Mouse (Mus musculus) liver, embryonic 16.5 days (tissue): ENCODE results near the gene Nup37. TPM values are rescaled to one million over a fixed set of nuclear protein-coding genes. Genes with fewer than 3 reads are reported as not detected.

Source experiments
- ATAC-seq: fragments of 200-750 bp; cut with Nextera tagmentation; 2 replicates; pipeline ENCODE4 v1.8.0; 2017; ENCODE audit warnings: low read depth, mild to moderate bottlenecking, moderate number of reproducible peaks, moderate library complexity
- H3K27ac ChIP-seq: fragments of 300-500 bp; sonication (generic); 2 replicates; pipeline ENCODE4 v1.5.1; 2014; ENCODE audit warnings: mild to moderate bottlenecking, low read length
- H3K27me3 ChIP-seq: fragments of 300-500 bp; sonication (generic); 2 replicates; pipeline ENCODE4 v1.6.1; 2014; ENCODE audit warnings: low read depth, low read length, mixed read lengths; ENCODE audit not compliant: control insufficient read depth, insufficient read depth
- H3K36me3 ChIP-seq: fragments of 300-500 bp; sonication (generic); 2 replicates; pipeline ENCODE4 v1.6.1; 2014; ENCODE audit warnings: mild to moderate bottlenecking; ENCODE audit not compliant: control insufficient read depth, insufficient read depth
- H3K4me1 ChIP-seq: fragments of 300-500 bp; sonication (generic); 2 replicates; pipeline ENCODE4 v1.6.1; 2014; ENCODE audit warnings: low read depth, low read length, mixed read lengths; ENCODE audit not compliant: control insufficient read depth
- H3K4me2 ChIP-seq: fragments of 300-500 bp; sonication (generic); 2 replicates; pipeline ENCODE4 v1.6.1; 2014; ENCODE audit warnings: low read depth, low read length, mixed read lengths
- H3K4me3 ChIP-seq: fragments of 300-500 bp; sonication (generic); 2 replicates; pipeline ENCODE4 v1.5.1; 2014; ENCODE audit warnings: low read depth, mild to moderate bottlenecking, low read length
- H3K9ac ChIP-seq: fragments of 300-500 bp; sonication (generic); 2 replicates; pipeline ENCODE4 v1.6.1; 2014; ENCODE audit warnings: low read depth, low read length
- H3K9me3 ChIP-seq: fragments of 300-500 bp; sonication (generic); replicated peaks from 2 replicates; pipeline ENCODE4 v1.6.1; 2016; ENCODE audit warnings: low read length; ENCODE audit not compliant: control insufficient read depth
- whole genome bisulfite sequencing: fragments of 180-500 bp; shearing (Covaris S2); extraction: QIAGEN DNeasy Blood & Tissue Kit; methylation state at CpG from one replicate; pipeline ENCODE4 v1.1.7; 2014; ENCODE audit not compliant: insufficient replicate concordance; 5-methylcytosine and 5-hydroxymethylcytosine counted together
- polyA plus RNA-seq: library from polyadenylated mRNA; unstranded; fragments of >200 nt; fragmentation: Nextera tagmentation; extraction: Ambion mirVana; gene quantifications from 2 replicates; pipeline ENCODE4 v1.2.1, GENCODE M21; 2015

Nup37 gene
- polyA plus RNA-seq, 1 experiment from 2014 or later, result 22.9 TPM

DNA sequence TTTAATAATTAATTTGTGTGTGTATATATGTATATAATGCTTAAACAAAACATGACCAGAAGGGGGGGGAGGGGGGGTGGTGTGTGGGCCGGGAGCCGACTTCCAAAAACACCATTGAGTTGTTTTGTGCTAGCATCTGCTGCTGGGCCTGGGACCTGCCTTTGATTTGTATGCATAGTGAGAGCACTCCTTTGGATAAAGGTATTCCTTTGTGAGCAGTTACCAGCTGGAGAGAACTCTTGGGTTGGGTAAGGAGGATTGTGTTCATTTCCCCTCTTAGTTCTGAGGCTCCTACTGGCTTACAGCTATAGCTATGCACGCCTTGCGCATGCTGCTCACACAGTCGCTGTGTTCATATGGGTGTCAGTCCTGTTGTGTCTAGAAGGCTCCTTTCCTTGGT, 15.9 kb downstream of the Nup37 start:
- Histone ChIP-seq H3K4me1 (no peaks in the 10 kb centered on the region), H3K36me3 (peaks cover 7% of the 10 kb centered on the region), H3K9me3 (no peaks in the 10 kb centered on the region), H3K27ac (no peak overlapping the region), H3K4me2 (no peak overlapping the region), H3K4me3 (no peak overlapping the region), H3K27me3 (no peaks in the 10 kb centered on the region), H3K9ac (no peak overlapping the region)
- WGBS, result 79% methylated on average over 5 of the region's 5 CpGs
- ATAC-seq, result no peak

DNA sequence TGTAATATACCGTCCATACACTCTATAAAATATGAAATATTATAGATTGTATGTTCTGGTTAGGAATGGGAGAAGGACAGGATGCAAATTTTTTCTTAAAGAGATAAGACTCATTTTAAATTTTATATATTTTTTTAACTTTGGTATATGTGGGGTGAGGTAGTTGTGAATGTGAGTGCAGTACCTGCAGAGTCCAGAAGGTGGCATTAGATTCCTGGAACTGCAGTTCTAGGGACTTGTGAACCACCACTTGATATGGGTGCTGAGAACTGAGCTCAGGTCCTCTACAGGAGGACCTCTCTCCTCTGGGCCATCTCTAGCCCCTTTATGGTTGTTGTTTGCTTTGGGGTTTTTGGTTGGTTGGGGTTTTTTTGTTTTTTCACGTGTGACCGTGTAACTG, 19.4 kb downstream of the Nup37 start:
- Histone ChIP-seq H3K4me2 (no peak overlapping the region), H3K9ac (no peak overlapping the region), H3K4me3 (no peak overlapping the region), H3K36me3 (peaks cover 2% of the 10 kb centered on the region; the same call in 1 of the 2 replicates), H3K4me1 (no peaks in the 10 kb centered on the region), H3K27ac (no peak overlapping the region), H3K9me3 (no peaks in the 10 kb centered on the region), H3K27me3 (no peaks in the 10 kb centered on the region)
- no peak for ATAC-seq
- 88% methylated on average over 3 of the region's 3 CpGs for WGBS

DNA sequence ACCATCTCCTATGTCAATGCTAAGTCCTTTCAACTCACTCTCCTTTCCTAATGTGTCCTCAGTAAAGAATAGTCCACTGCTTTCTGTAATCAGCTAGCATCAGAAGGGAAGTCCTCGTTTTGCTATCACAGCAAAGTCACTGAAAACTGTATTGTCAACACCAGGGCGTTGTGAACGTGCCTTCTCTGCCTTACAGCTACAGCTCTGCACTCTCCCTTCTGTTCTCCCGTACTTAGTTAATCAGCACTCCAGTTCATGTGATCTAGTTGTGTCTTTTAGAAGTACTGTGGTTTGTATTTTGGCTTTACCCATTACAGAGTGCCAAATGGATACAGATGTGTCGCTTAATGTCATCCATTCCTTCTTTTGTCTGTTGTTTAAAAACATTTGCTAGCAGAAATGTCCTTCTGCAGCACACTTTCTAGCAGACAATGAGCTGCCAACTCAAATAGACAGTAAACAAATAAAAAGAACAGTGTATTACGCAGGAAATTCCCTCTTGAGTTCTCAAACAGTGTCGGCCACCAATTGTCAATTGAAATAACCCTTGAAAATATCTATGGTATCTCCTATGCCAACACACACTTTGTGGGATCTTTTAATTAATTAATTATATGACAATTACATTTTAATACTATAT, 20.8 kb downstream of the Nup37 start:
- peak; percentile 51 for ATAC-seq
- Histone ChIP-seq H3K27me3 (no peaks in the 10 kb centered on the region), H3K9me3 (no peaks in the 10 kb centered on the region), H3K36me3 (no peaks in the 10 kb centered on the region; the same call in 1 of the 2 replicates), H3K4me2 (no peak overlapping the region), H3K4me3 (no peak overlapping the region), H3K4me1 (no peaks in the 10 kb centered on the region), H3K9ac (no peak overlapping the region), H3K27ac (no peak overlapping the region)
- WGBS, result 61% methylated on average over 7 of the region's 7 CpGs

DNA sequence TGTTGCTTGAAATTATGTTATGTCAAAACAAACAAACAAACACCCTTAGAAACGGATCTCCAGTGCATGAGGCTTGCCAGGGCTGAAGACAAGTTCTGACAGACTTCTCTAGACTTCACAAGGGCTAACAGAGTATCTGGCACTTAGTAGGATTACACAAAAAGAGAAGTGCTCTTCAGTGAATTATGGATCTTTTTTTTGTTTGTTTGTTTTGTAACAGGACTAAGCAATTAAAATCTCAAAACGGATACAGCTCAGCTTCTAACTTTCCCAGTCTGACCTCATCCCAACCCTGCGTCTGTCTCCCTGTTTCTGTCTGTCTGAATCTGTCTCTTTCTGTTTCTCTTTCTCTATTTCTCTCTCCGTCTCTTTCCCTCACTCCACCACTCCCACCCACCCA, 53.7 kb downstream of the Nup37 start:
- peaks cover 4% of the 10 kb centered on the region for H3K4me1 ChIP-seq
- ATAC-seq, result no peak
- peak overlapping the region; percentile 83 for H3K4me2 ChIP-seq
- H3K36me3 ChIP-seq, result no peaks in the 10 kb centered on the region; the same call in 1 of the 2 replicates
- 15% methylated on average over 4 of the region's 4 CpGs for whole genome bisulfite sequencing
- H3K4me3 ChIP-seq, result peak overlapping the region; percentile 81
- H3K9ac ChIP-seq, result no peak overlapping the region
- no peaks in the 10 kb centered on the region for H3K9me3 ChIP-seq
- H3K27ac ChIP-seq, result no peak overlapping the region
- H3K27me3 ChIP-seq, result no peaks in the 10 kb centered on the region

DNA sequence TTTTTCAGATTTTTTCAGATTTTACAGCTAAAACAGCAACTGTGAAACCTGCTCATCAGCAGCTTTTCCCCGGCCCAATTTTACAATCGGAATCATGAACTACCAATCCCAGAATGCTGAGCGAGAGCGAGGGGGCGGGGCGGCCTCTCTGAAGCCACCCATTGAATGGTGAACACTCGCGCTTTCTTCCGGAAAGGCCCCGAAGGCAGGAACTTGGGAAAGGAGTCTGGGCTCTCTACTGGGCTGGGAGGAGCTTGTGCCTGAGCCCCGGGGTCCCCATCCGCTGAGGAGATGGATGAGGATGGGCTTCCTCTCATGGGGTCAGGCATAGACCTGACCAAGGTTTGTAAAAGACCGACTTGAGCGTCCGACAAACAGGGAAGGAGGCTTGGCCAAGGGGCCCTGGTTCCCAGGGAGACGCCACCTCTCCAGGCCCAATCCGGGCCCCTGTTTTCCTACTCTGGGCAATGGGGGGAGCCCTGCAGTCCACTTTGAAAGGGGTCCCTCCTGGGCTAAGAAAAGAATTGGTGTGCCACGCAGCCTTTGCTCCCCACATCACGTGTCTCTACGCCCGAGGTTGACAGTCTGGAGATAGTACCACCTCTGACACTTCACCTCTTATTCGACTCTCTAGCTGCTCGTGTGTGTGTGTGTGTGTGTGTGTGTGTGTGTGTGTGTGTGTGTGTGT, 54.3 kb downstream of the Nup37 start, which contains the start of gene Washc3:
TSS of gene Washc3 (plus strand) at position 143 of the 688 bp plus-strand sequence.
- peak within 1 kb of the TSS; percentile 45 for H3K27ac ChIP-seq
- WGBS, result under 1% methylated on average over 23 of the region's 23 CpGs

DNA sequence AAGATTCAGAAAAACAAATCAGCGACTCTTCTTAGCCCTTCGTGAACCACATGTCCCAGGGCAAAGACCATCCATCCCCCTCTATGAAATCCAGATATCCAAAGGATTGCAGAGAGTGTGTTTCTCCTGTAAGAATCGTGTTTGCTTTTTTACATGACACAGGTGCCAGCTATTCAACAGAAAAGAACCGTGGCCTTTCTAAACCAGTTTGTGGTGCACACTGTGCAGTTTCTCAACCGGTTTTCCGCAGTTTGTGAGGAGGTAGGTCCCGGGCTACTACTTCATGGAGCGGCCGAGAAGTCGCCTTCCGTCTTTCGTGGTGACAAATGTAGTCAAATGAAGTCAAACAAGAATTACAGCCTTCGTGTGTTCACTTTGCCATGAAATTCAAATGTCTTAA, 54.9 kb downstream of the Nup37 start:
- Histone ChIP-seq H3K9ac (peak overlapping the region; percentile 78; the same call in 1 of the 2 replicates), H3K4me3 (peak overlapping the region; percentile 81), H3K27me3 (no peaks in the 10 kb centered on the region), H3K36me3 (no peaks in the 10 kb centered on the region; the same call in 1 of the 2 replicates), H3K4me1 (peaks cover 4% of the 10 kb centered on the region), H3K9me3 (no peaks in the 10 kb centered on the region), H3K4me2 (peak overlapping the region; percentile 83), H3K27ac (no peak overlapping the region)
- WGBS, result 65% methylated on average over 13 of the region's 13 CpGs
- no peak for ATAC-seq

More for the DNA sequence above, 54.3 kb downstream of the Nup37 start, which contains the start of gene Washc3:
- H3K4me2 ChIP-seq, result peak within 1 kb of the TSS; percentile 83
- H3K9ac ChIP-seq, result peak within 1 kb of the TSS; percentile 78
- no peaks in the 10 kb centered on the region for H3K9me3 ChIP-seq
- H3K36me3 ChIP-seq, result no peaks in the 10 kb centered on the region; the same call in 1 of the 2 replicates
- H3K4me1 ChIP-seq, result peaks cover 4% of the 10 kb centered on the region
- H3K27me3 ChIP-seq, result no peaks in the 10 kb centered on the region
- peak; percentile 94 for ATAC-seq
- H3K4me3 ChIP-seq, result peak within 1 kb of the TSS; percentile 81

DNA sequence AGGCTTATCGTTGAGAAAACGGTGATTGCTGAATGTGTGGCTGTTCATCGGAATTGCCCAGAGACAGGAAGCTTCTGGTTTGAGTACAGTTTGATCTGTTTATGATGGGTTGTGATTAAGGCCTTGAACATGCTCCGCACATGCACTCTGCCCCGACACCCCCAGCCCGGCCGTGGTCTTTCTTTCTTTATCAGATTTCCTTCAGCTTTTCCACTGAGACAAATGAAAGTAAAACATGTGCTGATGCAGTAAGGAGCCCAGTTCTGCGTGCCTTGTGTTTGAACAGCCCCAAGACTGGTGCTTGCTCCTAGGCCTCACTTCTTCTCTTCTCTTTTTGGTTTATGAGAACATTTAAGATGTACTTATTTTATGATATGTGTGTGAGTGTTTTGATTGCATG, 55.8 kb downstream of the Nup37 start:
- Histone ChIP-seq H3K4me3 (no peak overlapping the region), H3K9me3 (no peaks in the 10 kb centered on the region), H3K4me2 (no peak overlapping the region; the same call in 1 of the 2 replicates), H3K27ac (no peak overlapping the region), H3K4me1 (peaks cover 4% of the 10 kb centered on the region), H3K27me3 (no peaks in the 10 kb centered on the region), H3K9ac (no peak overlapping the region), H3K36me3 (no peaks in the 10 kb centered on the region; the same call in 1 of the 2 replicates)
- ATAC-seq, result no peak
- 42% methylated on average over 8 of the region's 8 CpGs for WGBS

DNA sequence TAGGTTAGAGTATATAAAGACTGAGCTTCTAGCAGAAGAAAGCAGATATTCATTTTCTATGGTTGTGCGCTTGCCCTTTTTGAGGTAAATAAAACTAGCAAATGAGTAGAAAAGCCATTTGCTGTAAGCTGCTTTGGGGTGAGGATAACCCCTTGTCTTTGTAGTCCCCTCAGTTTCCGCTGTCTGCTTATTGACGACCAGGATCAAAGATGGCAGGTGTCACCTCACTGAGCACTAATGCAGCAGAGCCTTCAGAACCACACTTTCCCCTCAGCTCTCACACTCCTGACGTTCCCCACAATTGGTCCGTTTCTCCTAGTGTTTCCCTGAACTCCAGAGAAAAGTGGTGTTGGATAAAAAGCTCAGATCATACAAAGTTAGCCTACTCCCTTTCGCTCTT, 56.4 kb downstream of the Nup37 start:
- Histone ChIP-seq H3K4me2 (no peak overlapping the region), H3K4me1 (peaks cover 4% of the 10 kb centered on the region), H3K36me3 (no peaks in the 10 kb centered on the region; the same call in 1 of the 2 replicates), H3K4me3 (no peak overlapping the region), H3K27ac (no peak overlapping the region), H3K9me3 (no peaks in the 10 kb centered on the region), H3K27me3 (no peaks in the 10 kb centered on the region), H3K9ac (no peak overlapping the region)
- ATAC-seq, result no peak
- WGBS, result 79% methylated on average over 6 of the region's 6 CpGs

DNA sequence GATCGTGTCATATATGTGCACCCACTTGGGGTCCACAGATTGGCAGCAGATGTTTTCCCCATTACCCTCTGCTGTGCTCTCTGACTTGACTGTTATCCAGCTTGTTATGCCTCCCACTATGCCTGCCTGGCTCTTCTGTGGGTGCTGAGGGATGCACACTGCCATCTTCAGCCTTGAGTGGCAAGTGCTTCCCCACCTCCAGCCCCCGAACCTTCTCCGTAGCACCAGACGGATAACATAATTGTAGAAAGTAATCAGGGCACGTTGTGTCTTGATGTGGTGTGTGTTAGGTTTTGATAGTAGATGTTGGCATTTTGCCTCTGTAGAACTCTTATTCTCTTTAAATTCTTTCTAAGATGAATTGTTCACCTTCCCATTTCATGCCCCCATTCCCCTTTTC, 65.9 kb downstream of the Nup37 start:
- H3K36me3 ChIP-seq, result no peaks in the 10 kb centered on the region
- no peak overlapping the region for H3K9ac ChIP-seq
- no peak overlapping the region for H3K4me3 ChIP-seq
- no peaks in the 10 kb centered on the region for H3K4me1 ChIP-seq
- H3K4me2 ChIP-seq, result no peak overlapping the region
- ATAC-seq, result no peak
- H3K27me3 ChIP-seq, result no peaks in the 10 kb centered on the region
- 75% methylated on average over 5 of the region's 5 CpGs for WGBS
- H3K9me3 ChIP-seq, result no peaks in the 10 kb centered on the region
- H3K27ac ChIP-seq, result no peak overlapping the region
